Mouse (Mus musculus) intestine, embryonic 16.5 days (tissue): ENCODE data around the gene C2cd2l. TPM values are rescaled to one million over a fixed set of nuclear protein-coding genes. Genes with fewer than 3 reads are reported as not detected.
A peak's percentile ranks its signal among the peaks of the same experiment; 100 is the strongest.
"Not testable (repeated sequence)": the region's sequence is repeated elsewhere in the genome, so short reads cannot be mapped to it uniquely, and the experiment has no call there.

Experiments used
- ATAC-seq: fragments of 200-750 bp; cut with Nextera tagmentation; 2 replicates; pipeline ENCODE4 v1.8.0; 2017; ENCODE audit warnings: moderate TSS enrichment, moderate library complexity
- H3K27ac ChIP-seq: fragments of 300-500 bp; sonication (generic); 2 replicates; pipeline ENCODE4 v1.5.1; 2014; ENCODE audit warnings: mild to moderate bottlenecking, low read length
- H3K27me3 ChIP-seq: fragments of 300-500 bp; sonication (generic); replicated peaks from 2 replicates; pipeline ENCODE4 v1.6.1; 2014; ENCODE audit warnings: low read length, control low read depth, mixed read lengths; ENCODE audit not compliant: control insufficient read depth, insufficient read depth
- H3K36me3 ChIP-seq: fragments of 300-500 bp; sonication (generic); 2 replicates; pipeline ENCODE4 v1.6.1; 2014; ENCODE audit warnings: low read length, control low read depth; ENCODE audit not compliant: control insufficient read depth, insufficient read depth
- H3K4me1 ChIP-seq: fragments of 300-500 bp; sonication (generic); 2 replicates; pipeline ENCODE4 v1.6.1; 2014; ENCODE audit warnings: low read length, control low read depth, mixed read lengths; ENCODE audit not compliant: control insufficient read depth, insufficient read depth
- H3K4me2 ChIP-seq: fragments of 300-500 bp; sonication (generic); 2 replicates; pipeline ENCODE4 v1.6.1; 2014; ENCODE audit warnings: low read depth, low read length, control low read depth
- H3K4me3 ChIP-seq: fragments of 300-500 bp; sonication (generic); 2 replicates; pipeline ENCODE4 v1.5.1; 2014; ENCODE audit warnings: mild to moderate bottlenecking, low read length
- H3K9ac ChIP-seq: fragments of 300-500 bp; sonication (generic); 2 replicates; pipeline ENCODE4 v1.6.1; 2014; ENCODE audit warnings: low read depth, low read length
- H3K9me3 ChIP-seq: fragments of 300-500 bp; sonication (generic); 2 replicates; pipeline ENCODE4 v1.6.1; 2016; ENCODE audit warnings: low read length, control low read depth; ENCODE audit not compliant: control insufficient read depth
- WGBS: fragments of 180-500 bp; shearing (Covaris S2); extraction: QIAGEN DNeasy Blood & Tissue Kit; methylation state at CpG from one replicate; pipeline ENCODE4 v1.1.7; 2014; 5-methylcytosine and 5-hydroxymethylcytosine counted together
- polyA plus RNA-seq: library from polyadenylated mRNA; unstranded; fragments of >200 nt; fragmentation: Nextera tagmentation; extraction: Ambion mirVana; gene quantifications from 2 replicates; pipeline ENCODE4 v1.2.1, GENCODE M21; 2015

Gene C2cd2l
- polyA plus RNA-seq, 1 experiment from 2014 or later, result 15.3 TPM

- H3K9me3 ChIP-seq, result no peaks in the 10 kb centered on the region
- peaks cover 10% of the 10 kb centered on the region for H3K4me1 ChIP-seq
- H3K9ac ChIP-seq, result 0 out of 2 replicates have a peak overlapping the region, but pooled peaks have one; percentile 91
- ATAC-seq, result no peak
- peaks cover 13% of the 10 kb centered on the region for H3K36me3 ChIP-seq
- no peak overlapping the region for H3K27ac ChIP-seq
- peak overlapping the region; percentile 81 for H3K4me3 ChIP-seq
- peak overlapping the region; percentile 81 for H3K4me2 ChIP-seq
- H3K27me3 ChIP-seq, result no peaks in the 10 kb centered on the region
- 87% methylated on average over 5 of the region's 5 CpGs for WGBS
Measured at GRCm38 (mm10) chr9:44327926-44328325, 7.8 kb upstream of the C2cd2l start.

- 1% methylated on average over 22 of the region's 22 CpGs for WGBS
- H3K4me3 ChIP-seq, result peak overlapping the region; percentile 81
- H3K36me3 ChIP-seq, result peaks cover 7% of the 10 kb centered on the region; the same call in 1 of the 2 replicates
- no peaks in the 10 kb centered on the region for H3K27me3 ChIP-seq
- H3K9ac ChIP-seq, result peak overlapping the region; percentile 91
- peak; percentile 51 for ATAC-seq
- H3K4me2 ChIP-seq, result peak overlapping the region; percentile 81
- H3K27ac ChIP-seq, result peak overlapping the region; percentile 96
- H3K9me3 ChIP-seq, result no peaks in the 10 kb centered on the region
- H3K4me1 ChIP-seq, result peaks cover 10% of the 10 kb centered on the region
Measured at GRCm38 (mm10) chr9:44327064-44327711, 7.1 kb upstream of the C2cd2l start.

GRCm38 (mm10) chr9:44326371-44327063 is 6.4 kb upstream of the C2cd2l start:
- H3K9me3 ChIP-seq, result no peaks in the 10 kb centered on the region
- H3K36me3 ChIP-seq, result peaks cover 2% of the 10 kb centered on the region; the same call in 1 of the 2 replicates
- H3K4me2 ChIP-seq, result peak overlapping the region; percentile 81
- H3K27me3 ChIP-seq, result no peaks in the 10 kb centered on the region
- ATAC-seq, result peak; percentile 94
- under 1% methylated on average over 38 of the region's 38 CpGs for WGBS
- H3K4me1 ChIP-seq, result peaks cover 10% of the 10 kb centered on the region
- peak overlapping the region; percentile 81 for H3K4me3 ChIP-seq
- peak overlapping the region; percentile 96 for H3K27ac ChIP-seq
- H3K9ac ChIP-seq, result peak overlapping the region; percentile 91

GRCm38 (mm10) chr9:44325768-44326370 is 5.8 kb upstream of the C2cd2l start, which contains the start of gene Dpagt1:
Gene Dpagt1, plus strand, starts transcription at chr9:44326019.
- WGBS, result 2% methylated on average over 12 of the region's 12 CpGs
- peaks cover 11% of the 10 kb centered on the region for H3K4me1 ChIP-seq
- H3K36me3 ChIP-seq, result no peaks in the 10 kb centered on the region
- peak within 1 kb of the TSS; percentile 81 for H3K4me3 ChIP-seq
- no peaks in the 10 kb centered on the region for H3K9me3 ChIP-seq
- ATAC-seq, result peak; percentile 53
- peak within 1 kb of the TSS; percentile 81 for H3K4me2 ChIP-seq
- peak within 1 kb of the TSS; percentile 91 for H3K9ac ChIP-seq
- peak within 1 kb of the TSS; percentile 96 for H3K27ac ChIP-seq
- no peaks in the 10 kb centered on the region for H3K27me3 ChIP-seq

- H3K4me2 ChIP-seq, result peak overlapping the region; percentile 81
- not testable (repeated sequence) for H3K27me3 ChIP-seq, H3K36me3 ChIP-seq, ATAC-seq, H3K9ac ChIP-seq, H3K9me3 ChIP-seq
- peaks cover 13% of the 10 kb centered on the region for H3K4me1 ChIP-seq
- WGBS, result 62% methylated on average over 7 of the region's 8 CpGs
- peak overlapping the region; percentile 96 for H3K27ac ChIP-seq
- peak overlapping the region; percentile 81; the same call in 1 of the 2 replicates for H3K4me3 ChIP-seq
Measured at GRCm38 (mm10) chr9:44325032-44325767, 5.1 kb upstream of the C2cd2l start.

GRCm38 (mm10) chr9:44324147-44324546 is 4.1 kb upstream of the C2cd2l start:
- no peak overlapping the region for H3K4me2 ChIP-seq
- 74% methylated on average over 6 of the region's 6 CpGs for WGBS
- H3K27ac ChIP-seq, result no peak overlapping the region
- peaks cover 13% of the 10 kb centered on the region for H3K4me1 ChIP-seq
- H3K27me3 ChIP-seq, result no peaks in the 10 kb centered on the region
- H3K9ac ChIP-seq, result no peak overlapping the region
- no peaks in the 10 kb centered on the region for H3K9me3 ChIP-seq
- ATAC-seq, result no peak
- H3K36me3 ChIP-seq, result no peaks in the 10 kb centered on the region
- no peak overlapping the region for H3K4me3 ChIP-seq

GRCm38 (mm10) chr9:44323656-44324055 is 3.6 kb upstream of the C2cd2l start:
- H3K9me3 ChIP-seq, H3K27me3 ChIP-seq, ATAC-seq, H3K27ac ChIP-seq, H3K4me3 ChIP-seq, H3K36me3 ChIP-seq, H3K4me2 ChIP-seq, H3K9ac ChIP-seq: not testable (repeated sequence)
- peaks cover 18% of the 10 kb centered on the region for H3K4me1 ChIP-seq
- 79% methylated on average over 4 of the region's 4 CpGs for WGBS

- peak; percentile 2; the same call in 1 of the 2 replicates for ATAC-seq
- peaks cover 19% of the 10 kb centered on the region for H3K4me1 ChIP-seq
- peak overlapping the region; percentile 54 for H3K9ac ChIP-seq
- no peaks in the 10 kb centered on the region for H3K27me3 ChIP-seq
- peak overlapping the region; percentile 74 for H3K4me2 ChIP-seq
- no peaks in the 10 kb centered on the region for H3K9me3 ChIP-seq
- 0 out of 2 replicates have a peak, but pooled peaks cover 3% of the 10 kb centered on the region for H3K36me3 ChIP-seq
- H3K4me3 ChIP-seq, result peak overlapping the region; percentile 90
- 22% methylated on average over 6 of the region's 6 CpGs for WGBS
- peak overlapping the region; percentile 66 for H3K27ac ChIP-seq
Measured at GRCm38 (mm10) chr9:44320799-44321133, 681 bp upstream of the C2cd2l start.
